Mouse (Mus musculus) gonadal fat pad, adult 2 months (tissue): ENCODE results near the gene Ythdf1. TPM values are rescaled to one million over a fixed set of nuclear protein-coding genes. Genes with fewer than 3 reads are reported as not detected.

Experiments
- DNase-seq: peaks from one replicate; pipeline ENCODE4 v3.0.0-alpha.2; 2012; ENCODE audit warnings: low read depth
- polyA plus RNA-seq: library from polyadenylated mRNA; depleted of rRNA; stranded (reverse); fragments of >200 nt; gene quantifications from 2 replicates; pipeline ENCODE4 v1.2.3, GENCODE M21; 2012

Ythdf1 gene
- polyA plus RNA-seq, 1 experiment = 45.4 TPM

DNA sequence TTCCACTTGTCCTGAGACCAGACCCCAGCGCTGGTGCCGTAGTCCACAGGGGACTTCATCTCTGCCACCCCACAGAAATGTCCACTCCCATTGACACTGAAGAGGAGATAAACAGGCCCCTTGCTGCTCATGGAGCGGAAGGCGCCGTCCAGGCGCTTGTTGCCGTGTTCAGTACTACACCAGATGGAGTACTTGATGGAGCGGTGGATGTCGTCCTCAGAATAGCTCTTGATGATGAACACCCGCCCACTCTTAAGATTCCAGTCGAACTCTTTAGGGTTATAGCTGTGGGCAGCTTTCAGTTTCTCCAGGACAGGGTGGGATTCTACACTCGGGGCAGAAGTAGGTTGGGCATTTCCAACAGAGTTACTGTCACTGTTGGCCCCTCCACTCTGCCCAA, 9.8 kb downstream of the Ythdf1 start:
- no peak for DNase-seq

DNA sequence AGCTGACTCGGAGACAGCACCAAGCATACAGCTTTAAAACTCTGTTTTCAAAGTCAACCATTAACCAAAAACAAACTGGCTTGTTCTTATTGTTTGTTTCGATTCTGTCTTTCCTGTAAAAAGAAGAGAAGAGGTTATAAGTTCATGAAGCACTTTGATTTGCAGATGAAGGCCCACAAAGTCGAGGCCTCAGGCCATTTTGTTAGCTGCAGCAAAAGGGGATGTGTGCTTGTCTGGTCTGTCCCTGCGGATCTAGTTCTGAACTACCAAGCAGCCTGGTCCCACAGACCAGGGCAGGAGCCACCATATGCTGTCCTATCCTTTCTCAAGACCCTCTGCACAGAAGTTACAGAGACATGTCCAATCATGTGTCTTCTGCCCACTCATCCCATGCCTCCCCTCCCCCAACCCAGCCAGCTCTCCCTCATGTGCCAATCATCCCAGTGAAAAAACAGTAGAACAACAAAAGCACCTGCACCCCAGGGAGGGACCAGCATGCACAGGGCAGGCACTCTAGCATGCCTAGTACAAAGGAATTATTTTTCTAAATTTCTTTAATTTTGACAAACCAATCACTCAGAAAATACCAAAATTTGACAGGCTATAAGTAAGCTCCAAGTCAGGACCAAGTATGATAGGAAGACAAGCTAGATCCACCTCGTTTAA, 15.1 kb downstream of the Ythdf1 start:
- DNase-seq = no peak

DNA sequence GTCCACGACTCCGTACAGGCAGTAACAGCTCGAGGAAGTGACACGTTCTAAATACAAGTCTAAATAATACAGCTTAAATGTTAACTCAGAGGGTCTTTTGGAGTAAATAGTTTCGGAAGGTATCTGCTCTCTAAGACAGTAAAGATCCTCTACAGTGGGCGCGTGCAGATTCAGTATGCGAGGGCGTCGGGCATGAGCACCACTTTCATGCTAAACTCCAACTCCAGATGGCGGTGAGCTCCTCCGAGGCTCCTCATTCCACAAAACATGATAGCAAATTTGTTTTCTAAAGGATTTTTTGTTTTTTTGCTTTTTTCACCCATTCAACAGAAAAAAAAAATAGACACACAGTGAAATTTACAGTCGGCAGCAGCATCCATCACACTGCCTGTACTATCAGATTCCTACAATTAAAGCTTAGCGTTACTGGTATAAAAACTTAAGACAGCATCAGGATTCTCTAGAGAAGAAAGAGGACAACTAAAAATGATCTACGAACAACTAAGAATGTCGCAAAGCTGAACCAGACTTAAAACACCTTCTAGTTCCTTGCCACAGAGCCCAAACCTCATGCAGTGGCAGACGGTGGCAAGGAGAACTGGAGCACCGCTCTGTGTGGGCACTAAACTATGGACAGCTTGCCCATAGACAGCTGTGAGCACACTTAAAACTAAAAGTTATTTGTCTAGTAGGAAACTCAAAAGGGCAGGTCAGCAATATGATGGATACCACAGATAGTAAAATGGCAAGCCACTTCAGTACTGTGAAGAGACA, 16.1 kb downstream of the Ythdf1 start:
- no peak for DNase-seq

DNA sequence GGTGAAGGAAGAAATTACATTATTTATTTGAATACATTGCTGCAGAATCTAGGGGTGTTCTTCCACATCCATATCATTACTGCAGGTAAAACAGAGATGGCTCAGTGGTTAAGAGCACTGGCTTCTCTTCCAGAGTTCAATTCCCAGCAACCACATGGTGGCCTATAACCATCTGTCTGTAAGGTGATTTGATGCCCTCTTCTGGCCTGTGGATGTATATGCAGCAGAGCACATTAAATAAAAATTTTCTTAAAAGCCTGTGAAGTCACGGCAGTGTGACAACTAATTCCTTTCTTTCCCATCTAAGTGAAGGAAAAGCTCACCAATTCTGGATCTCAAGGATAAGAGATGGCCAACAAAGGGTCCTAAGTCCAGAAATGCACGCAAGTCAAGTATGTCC, 18.7 kb downstream of the Ythdf1 start:
- no peak for DNase-seq

DNA sequence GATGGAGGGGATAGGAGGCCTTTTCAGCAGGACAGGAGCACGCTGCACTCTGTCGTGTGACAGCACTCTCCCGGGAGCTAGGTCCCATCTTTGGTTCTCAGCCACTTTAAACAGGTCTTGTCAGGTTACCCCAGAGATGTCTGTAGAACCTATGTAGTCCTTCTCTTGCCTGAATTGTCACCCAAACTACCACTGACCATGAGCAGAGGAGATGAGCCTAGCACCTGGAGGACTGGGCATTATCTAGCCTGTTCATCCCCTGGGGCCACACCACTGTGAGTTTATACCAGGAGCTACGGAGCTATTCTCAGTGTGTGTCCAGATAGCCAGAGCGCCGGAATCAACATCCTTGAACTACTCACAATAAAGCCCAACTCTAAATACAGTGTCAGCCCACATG, 22.9 kb downstream of the Ythdf1 start:
- DNase-seq = no peak

DNA sequence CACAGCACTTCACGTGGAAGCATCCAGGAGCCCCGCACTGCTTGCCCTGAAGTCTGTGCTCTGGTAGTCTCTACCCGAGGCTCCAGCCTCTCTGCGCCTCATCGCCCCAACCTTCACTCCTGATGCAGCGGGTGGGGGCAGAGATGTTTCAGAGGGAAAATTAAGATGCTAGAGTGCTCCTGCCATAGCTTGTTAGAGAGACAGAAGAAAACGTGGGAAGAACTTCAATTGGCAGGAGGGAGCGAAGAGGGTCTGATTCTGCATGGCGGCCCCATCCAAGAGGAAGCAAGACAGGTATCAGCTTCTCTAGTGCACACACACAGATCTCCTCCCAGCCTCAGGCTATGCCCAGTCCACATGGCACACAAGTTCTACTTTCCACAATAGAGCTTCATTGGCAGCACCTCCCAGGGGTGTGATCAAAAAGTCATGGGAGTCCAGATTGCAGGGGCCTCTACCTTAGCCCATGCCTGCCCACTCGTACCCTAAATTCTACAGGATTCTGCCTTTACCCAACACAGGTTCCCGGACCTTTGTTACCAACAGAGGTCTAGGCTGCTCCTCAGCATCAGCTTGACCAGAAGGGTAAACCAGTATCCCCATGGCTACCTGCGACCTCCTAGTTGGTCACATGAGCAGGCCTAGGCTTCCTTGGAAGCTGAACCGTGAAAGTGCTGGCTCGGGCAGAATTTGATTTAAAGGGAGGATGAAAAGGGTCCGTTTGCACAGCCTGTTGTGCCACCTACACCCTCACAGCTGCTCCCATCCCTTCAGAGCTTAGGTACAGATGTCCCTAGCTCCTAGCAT, 23.7 kb downstream of the Ythdf1 start:
- no peak for DNase-seq

DNA sequence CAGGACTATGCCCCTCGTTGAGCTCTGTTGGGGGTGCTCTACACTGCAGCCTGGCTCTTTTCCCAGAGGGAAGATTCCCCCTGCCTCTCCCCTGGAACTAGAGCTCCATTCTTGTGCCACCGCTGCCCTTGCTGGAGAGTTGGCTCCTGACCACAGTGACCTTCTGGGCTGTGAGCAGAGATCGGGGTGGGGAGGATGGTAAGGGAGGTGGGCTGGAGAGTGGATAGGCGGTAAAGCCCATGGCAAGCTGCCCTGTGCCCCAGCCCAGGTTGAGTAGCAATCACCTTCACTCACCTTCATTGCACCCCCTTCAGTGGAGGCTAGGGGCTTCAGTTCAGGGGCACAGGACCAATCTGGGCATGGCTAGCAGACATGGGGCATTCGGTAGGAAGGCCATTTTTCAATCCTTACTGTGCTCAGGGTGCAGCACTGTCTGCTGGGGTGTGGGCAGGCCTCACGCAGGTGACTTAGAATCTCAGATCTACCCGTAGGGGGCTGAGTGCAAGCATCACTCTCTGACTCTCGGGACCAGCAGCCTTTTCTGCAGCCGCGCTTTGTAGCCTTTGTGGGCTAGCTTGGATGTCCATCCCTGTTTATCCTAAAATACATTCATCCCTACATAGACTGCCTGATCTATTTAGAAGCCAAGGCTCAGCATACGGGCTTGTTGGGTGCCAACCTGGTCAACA, 24.8 kb downstream of the Ythdf1 start:
- DNase-seq = no peak

DNA sequence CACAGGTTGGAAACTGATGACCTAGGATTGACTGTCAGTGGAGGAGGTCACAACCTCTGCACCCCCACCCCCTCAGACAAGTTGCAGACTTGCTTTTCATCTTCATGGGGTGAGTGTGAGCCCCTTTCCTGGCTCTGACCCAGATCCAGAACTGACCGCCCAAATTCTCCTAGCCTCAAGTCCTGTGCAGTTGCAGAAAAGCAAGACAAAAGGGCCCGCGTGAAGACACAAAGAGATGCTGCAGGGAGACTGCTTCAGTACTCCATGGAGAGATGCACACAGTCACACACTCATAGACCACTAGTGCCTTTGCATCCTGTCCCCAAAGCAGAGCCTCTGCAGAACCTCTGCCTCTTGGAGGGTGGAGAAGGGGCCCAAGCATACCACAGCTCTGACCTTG, 25.4 kb downstream of the Ythdf1 start:
- no peak for DNase-seq

DNA sequence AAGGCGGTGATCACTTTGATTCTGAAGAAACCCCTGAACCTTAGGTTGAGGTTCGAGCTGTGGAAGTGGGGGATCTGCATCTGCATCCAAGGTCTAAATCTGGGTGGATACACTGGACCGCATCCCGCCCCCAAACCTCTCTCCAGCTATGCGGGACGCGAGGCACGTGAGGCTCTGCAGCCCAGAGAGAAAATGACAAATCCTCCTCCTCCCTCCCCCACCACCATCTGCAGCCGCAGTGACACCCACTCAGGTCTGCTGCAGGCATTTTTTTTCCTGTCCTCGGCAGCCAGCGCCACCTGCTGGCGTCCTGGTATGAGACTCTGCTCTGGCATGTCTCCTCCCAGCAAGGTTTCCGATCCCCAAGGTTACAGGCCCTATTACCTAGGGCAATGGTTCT, 26.0 kb downstream of the Ythdf1 start:
- DNase-seq = peak; percentile 8

DNA sequence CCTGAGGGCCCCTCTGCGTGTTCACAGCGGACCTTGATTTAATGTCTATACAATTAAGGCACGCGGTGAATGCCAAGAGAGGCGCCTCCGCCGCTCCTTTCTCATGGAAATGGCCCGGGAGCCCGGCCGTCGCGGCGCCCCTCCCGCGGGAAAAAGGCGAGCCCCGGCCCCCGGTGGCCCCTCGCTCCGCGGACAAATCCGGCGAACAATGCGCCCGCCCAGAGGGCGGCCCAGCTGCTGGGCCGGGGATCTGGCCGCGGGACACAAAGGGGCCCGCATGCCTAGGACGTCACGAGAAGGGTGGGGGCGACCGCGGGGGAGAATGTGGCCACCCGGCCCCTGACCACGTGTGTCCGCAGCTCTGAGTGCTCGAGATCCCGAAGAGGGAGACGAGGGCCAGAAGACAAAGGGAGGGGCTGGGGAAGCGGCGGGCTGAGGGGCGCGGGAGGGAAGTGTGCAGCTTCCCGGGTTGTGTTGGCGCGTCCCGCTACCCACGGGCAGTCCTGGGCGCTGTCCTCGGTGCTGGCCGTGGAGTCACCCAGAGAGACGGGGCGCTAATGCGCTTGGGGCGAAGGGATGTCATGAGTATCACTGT, 26.6 kb downstream of the Ythdf1 start:
- DNase-seq = no peak

DNA sequence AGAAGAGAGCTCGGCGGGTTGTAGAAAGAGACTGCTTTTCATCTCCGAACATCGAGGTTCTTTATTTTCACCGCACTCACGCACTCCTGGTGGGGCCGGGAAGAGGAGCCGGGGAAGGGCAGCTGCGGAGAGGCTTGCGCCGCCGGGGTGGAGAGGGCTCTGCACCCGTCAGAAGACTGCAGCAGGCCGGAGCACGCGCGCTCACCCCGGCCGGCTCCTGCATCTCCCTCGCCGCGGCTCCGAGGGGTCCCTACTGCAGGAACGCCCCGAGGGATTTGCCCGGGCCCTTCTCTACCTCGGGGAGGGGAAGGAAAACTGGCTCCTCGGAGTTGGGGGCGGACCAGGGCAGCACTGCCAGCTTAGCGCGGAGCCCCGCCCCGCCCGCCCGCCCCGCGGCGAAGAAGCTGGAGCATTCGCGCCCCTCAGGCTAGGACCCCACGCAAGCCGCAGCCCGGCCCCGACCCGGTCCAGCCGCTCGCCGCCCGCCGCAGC, 27.2 kb downstream of the Ythdf1 start:
- DNase-seq = no peak

DNA sequence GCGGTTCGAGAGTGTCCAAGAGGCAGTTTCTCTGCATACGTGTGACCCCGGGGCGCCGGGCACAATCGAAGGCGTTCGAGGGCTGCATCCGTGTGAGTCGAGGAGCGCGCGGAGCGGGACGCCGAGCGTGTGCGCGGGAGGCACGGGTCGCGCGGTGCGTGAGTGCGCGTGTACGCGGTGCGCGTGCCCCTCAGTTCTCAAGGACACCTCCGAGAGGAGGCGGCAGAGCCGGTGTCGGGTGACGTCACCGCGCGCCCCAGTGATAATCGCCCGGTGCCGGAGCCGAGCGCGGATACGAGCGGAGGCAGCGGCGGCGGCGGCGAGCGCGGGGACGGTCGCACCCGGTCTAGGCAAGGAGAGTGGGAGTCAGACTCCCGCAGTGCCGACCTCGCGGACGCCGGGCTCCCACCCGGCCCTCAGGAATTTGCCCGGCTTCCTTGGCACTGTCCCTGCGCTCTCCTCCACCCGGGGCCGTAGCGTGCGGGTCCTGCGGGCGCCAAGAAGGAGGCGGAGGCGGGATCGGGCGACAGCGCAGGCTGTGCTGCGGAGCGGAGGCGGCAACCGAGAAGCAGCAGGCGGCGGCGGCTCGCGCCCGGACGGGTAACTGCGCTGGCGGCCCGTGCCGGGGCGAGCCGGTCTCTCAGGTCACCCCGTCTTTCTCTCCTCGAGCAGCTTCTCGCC, 27.8 kb downstream of the Ythdf1 start:
- no peak for DNase-seq

DNA sequence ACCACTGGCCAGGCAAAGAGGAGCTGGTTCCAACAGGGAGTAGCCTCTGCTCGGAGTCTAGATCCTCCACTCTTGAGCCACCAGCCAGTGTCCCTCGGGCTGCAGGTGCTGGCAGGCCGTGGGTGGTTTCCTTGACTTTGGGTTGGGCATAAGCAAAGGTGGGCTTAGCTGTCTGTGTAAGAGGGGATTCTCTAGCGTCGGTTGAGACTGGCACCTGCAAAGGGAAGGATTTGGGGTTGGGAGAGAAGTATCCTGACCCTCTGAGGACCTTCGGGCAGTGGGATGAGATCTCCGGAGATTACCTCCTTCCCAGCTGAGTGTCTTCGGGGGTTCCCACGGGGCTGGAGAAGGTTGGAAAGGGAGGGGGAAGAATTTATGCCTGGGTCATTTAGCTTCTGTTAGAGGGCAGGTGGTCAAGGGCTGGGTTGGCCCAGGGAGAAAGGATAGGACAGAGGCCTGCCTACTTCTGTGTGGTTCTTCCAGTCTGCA, 28.9 kb downstream of the Ythdf1 start:
- DNase-seq = no peak

DNA sequence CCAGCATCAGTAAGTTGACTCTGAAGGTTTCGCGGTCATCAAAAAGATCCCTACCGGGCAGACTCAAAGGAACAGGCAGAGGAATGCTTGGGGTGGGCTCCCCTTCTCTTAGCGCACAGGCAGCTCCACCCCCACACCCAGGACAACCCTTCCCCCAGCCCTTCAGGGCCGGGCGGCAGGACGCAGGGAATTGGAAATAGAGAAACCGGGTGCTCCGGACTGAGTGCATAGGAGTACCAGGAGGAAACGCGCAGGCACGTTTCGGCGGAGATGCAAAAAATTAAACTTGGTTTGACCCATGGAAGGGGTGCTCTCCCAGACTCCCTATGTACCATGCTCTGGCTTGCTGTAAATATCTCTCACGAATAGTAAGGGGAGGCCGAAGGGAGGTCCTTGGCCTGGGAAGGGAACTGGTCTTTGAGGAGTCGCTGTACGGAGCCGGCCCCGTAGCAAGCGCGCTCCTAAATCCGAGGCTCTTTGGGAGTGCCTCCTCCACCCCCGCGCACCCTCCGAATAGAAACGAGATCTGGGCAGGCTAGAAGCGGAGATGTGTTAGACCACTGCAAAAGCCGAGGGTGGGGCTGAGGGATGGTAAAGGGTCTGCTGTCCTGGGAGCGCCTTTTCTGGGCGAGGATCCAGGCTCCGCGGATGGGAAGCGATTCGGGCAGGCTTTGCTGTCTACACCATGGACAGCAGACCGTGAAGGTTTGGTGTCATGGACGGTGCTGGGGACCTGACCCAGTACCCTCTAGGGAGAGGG, 29.5 kb downstream of the Ythdf1 start:
- DNase-seq = no peak

DNA sequence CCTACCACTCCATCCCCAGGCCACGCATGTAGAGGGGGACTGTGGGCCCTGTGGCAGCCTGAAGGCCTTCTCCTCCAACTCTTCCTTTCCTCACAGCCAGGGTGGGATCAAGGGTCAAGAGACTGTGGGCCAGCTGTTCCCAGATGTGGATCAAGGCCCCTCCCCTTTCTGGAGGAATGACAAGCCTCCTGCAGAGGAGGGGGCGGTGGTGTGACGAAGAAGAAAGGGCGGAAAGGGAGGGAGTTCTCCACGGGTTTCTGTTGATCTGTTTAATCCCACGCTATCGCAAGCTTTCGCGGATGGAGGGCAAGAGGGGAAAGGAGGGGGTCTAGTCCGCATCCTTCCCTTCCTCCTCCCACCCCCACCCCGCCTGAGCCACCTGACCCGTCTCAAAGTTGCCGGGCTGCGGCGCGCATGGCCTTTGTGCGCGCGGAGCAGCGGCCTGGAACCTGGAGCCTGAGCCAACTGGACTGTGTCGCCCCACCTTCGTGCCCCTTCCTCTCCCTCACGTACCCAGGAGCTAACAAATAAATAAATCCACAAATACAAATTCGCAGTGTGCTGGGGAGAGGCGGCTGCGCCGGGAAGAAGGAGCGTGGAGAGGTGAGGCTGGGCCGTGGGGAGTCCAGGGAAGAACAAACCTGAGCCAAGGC, 30.2 kb downstream of the Ythdf1 start:
- DNase-seq = no peak

DNA sequence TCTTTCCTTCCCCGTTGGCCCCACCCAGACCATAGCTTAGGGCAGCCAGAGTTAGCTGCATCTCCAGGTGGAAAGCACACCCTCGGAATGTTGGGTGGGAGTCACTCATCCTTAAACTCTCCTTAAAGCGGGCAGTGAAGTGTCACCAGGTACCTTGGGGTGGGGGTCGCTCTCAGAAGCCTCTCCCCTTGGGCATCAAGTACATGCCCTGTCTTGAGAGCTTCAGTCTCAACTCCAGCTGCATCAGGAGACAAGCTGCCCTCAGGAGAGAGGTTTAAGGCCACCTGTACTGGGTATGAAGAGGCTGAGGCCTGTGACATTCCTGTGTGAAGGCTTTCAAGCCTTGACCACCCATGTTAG, 30.8 kb downstream of the Ythdf1 start:
- no peak for DNase-seq

DNA sequence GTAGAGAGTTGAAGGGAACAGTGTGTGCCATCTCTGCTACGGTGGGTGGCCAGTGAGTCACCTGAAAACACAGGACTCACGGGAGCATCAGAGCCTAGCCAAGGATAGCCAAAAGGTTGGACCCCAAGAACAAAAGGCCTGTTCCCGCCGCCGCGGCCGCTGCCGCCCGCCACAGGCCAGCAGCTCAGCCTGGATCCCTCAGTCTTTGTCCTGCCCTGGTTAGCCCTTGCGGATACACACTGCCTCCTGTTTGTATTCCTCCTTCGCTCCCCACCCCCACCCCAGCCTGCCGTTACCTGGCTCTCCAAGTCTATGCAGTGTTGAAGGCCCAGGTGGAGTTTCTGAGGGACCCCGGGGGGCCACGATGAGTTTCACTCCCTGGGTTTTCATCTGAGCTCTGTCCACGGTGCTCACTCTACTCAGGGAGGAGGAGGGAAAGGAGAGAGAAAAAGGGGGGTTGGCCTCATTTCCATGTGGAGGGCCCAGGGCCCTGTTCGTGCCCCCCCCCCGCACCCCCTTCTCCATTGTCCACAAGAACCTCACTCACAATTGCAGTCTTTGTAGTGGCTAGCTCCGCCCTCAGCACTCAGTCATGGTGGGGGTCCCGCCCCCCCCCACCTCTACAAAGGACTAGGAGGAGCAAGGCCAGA, 31.4 kb downstream of the Ythdf1 start:
- no peak for DNase-seq

DNA sequence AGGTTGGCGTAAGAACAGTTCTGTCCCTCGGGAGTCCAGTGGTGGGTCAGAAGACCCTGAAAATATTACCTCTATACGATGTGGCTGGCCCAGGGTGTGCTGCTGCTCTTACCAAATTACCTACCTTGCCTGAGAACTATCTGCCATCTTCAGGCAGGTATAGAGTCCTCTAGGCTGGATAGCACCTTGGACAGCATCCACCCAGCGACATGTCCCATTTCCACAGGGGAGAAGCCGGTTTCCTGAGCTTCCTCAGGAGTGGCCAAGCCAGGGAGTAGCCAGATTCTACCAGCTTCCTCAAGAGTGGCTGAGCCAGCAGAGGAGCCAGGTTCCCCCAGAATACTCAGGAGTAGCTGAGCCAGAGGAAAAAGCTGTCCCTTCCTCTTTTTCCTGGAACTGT, 35.5 kb downstream of the Ythdf1 start:
- DNase-seq = no peak

DNA sequence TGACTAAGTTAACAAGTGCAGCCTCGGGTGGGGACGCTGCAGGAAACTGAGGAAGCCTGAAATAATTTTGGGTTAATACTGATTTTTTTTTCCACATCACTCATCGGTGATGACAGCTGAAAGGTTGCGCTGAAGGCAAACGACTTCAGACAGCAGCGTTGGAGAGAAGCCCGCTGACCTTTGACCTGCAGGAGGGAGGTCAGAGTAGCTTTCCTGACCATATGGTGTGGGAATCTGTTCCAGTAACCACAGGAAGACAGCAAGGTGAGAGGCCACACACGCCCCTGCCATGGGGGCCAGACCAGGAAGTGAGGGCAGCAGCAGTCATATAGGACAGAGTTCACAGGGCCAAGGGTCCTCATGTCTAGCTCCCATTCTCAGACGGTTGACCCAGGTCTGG, 39.5 kb downstream of the Ythdf1 start:
- DNase-seq = no peak
